Mouse (Mus musculus) lung, postnatal 4 days (tissue): ENCODE measurements at regions not wholly inside any gene's neighbourhood (a gene's known extent, or its start where the extent isn't known, plus 50 kb on each side); places are given as distances from the start of the nearest gene placed in this dataset.

Experiments used
- DNase-seq, 2 experiments: peaks; one replicate each; pipeline ENCODE4 v3.0.0; 2021

GRCm38 (mm10) chr10:92473282-92473681 lies 248.9 kb downstream of the Nedd1 start:
- DNase-seq, result no peak

- no peak for DNase-seq
Observed at GRCm38 (mm10) chr10:92471111-92471510, 251.1 kb downstream of the Nedd1 start.

- no peak for DNase-seq
Observed at GRCm38 (mm10) chr10:92455195-92455594, 267.0 kb downstream of the Nedd1 start.

GRCm38 (mm10) chr10:92453550-92453949 lies 268.7 kb downstream of the Nedd1 start:
- DNase-seq, result no peak

- no peak for DNase-seq
Observed at GRCm38 (mm10) chr10:92445957-92446356, 276.3 kb downstream of the Nedd1 start.

- no peak for DNase-seq
Observed at GRCm38 (mm10) chr10:92438621-92439394, 283.4 kb downstream of the Nedd1 start.

- DNase-seq, result no peak
Observed at GRCm38 (mm10) chr10:92429256-92429655, 293.0 kb downstream of the Nedd1 start.

- no peak for DNase-seq
Observed at GRCm38 (mm10) chr10:92428026-92428425, 294.2 kb downstream of the Nedd1 start.

GRCm38 (mm10) chr10:92426443-92426842 lies 295.8 kb downstream of the Nedd1 start:
- DNase-seq, result no peak

- DNase-seq, result no peak
Observed at GRCm38 (mm10) chr10:92412737-92413136, 309.5 kb downstream of the Nedd1 start.

- no peak for DNase-seq
Observed at GRCm38 (mm10) chr10:92410813-92411325, 311.4 kb downstream of the Nedd1 start.

GRCm38 (mm10) chr10:92404697-92405293 lies 317.4 kb downstream of the Nedd1 start:
- DNase-seq, result no peak

- no peak for DNase-seq
Observed at GRCm38 (mm10) chr10:92400587-92401090, 321.6 kb downstream of the Nedd1 start.

GRCm38 (mm10) chr10:92389176-92389732 lies 333.0 kb downstream of the Nedd1 start:
- DNase-seq, result no peak

GRCm38 (mm10) chr10:92367126-92367525 lies 355.1 kb downstream of the Nedd1 start:
- DNase-seq, result no peak

GRCm38 (mm10) chr10:92356738-92357137 lies 365.5 kb downstream of the Nedd1 start:
- no peak for DNase-seq

GRCm38 (mm10) chr10:92349043-92349442 lies 373.2 kb downstream of the Nedd1 start:
- DNase-seq, result no peak

GRCm38 (mm10) chr10:92347960-92348675 lies 374.1 kb downstream of the Nedd1 start:
- DNase-seq, result no peak

- no peak for DNase-seq
Observed at GRCm38 (mm10) chr10:92339671-92340070, 382.5 kb downstream of the Nedd1 start.

GRCm38 (mm10) chr10:92336949-92337348 lies 385.3 kb downstream of the Nedd1 start:
- DNase-seq, result no peak

GRCm38 (mm10) chr10:92336138-92336537 lies 386.1 kb downstream of the Nedd1 start:
- no peak for DNase-seq

GRCm38 (mm10) chr10:92335141-92335540 lies 387.1 kb downstream of the Nedd1 start:
- no peak for DNase-seq

- DNase-seq, result no peak
Observed at GRCm38 (mm10) chr10:92333869-92334268, 388.4 kb downstream of the Nedd1 start.
